Mouse (Mus musculus): ENCODE data around the gene Cars2. TPM values are rescaled to one million over a fixed set of nuclear protein-coding genes. Genes with fewer than 3 reads are reported as not detected.
"Not testable (repeated sequence)": the region's sequence is repeated elsewhere in the genome, so short reads cannot be mapped to it uniquely, and the experiment has no call there.

Cars2 gene
- polyA plus RNA-seq, 1 experiment from 2014 or later = 23.8 TPM

DNA sequence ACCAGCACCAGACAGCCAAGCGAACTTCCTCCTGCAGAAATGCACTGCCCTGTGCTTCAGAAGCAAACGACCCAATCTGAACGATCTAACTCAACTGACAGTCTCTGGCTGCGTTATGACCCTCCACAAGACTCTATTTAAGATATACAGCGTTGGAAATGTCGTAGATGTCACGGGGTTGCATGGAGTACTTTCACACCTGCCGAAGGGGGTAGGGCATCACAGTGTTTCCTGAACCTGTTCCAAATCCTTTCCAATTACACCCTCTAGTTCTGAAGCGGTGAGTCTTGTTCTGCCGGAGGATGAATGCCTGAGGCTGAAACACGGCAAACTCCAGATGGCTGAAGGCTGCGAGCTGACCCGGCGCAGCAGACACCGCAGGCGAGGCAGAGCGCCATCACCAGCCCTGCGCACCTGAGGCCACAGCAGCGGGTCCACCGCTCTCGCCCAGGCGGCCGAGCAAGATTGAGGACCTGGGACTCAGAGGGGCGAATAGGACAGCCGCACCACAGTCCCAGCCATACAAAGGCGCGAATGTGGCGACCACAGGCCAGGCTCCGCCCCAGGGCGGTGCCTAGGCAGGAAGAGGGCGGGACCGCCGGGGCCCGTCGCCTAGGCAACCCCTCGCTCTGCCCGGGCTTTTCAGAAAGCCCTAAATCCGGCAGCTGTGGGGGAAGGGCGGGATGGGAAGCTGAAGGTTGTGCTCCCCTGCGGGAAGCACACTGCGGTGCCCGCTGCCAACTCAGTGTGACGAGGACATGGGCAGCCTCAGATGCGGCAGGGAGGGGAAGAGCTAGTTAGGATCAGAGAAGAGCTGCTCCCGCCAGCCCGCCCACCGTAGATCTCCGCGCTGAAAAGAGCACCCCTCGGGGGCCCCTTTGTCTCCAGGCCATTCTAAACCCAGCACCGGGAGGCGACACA is 4.5 kb upstream of the Cars2 start, which contains the start of gene Ing1:
TSS of gene Ing1 (plus strand) at position 773 of the 921 bp plus-strand sequence.
- H3K27me3 ChIP-seq = peaks cover 3% of the 10 kb centered on the region; the same call in 1 of the 2 replicates
- H3K9ac ChIP-seq (replicated peaks) = peak within 1 kb of the TSS; percentile 93
- peaks cover 35% of the 10 kb centered on the region for H3K4me1 ChIP-seq (replicated peaks)
- whole genome bisulfite sequencing = under 1% methylated on average over 52 of the region's 52 CpGs
- peak within 1 kb of the TSS; percentile 78 for H3K4me2 ChIP-seq (replicated peaks)
- peak within 1 kb of the TSS; percentile 100 for H3K27ac ChIP-seq
- no peaks in the 10 kb centered on the region for H3K36me3 ChIP-seq
- H3K4me3 ChIP-seq (replicated peaks) = peak within 1 kb of the TSS; percentile 89
- no peaks in the 10 kb centered on the region for H3K9me3 ChIP-seq
- ATAC-seq = peak; percentile 84

DNA sequence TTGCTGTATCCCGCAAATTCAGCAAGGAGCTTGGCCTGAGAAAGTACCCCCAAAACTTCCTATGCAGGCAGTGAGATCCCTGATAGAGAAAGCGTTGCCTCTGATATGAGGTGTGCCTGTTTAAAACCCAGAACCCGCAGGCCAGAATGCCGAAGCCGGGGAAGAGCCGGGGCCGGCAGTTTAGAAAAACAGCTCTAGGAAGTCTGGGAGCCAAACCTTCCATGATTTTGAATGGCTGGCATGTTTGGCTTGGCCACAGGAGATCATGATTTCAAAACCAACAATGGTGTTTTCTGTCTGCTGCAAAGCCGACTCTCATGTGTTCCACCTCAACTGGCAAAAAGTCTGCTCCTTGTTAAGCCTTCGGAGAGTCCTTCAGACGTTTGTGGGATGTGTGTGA is 1.8 kb upstream of the Cars2 start:
- Histone ChIP-seq H3K9me3 (no peaks in the 10 kb centered on the region), H3K9ac (replicated peaks) (no peak overlapping the region), H3K4me2 (replicated peaks) (no peak overlapping the region), H3K27me3 (peaks cover 3% of the 10 kb centered on the region; the same call in 1 of the 2 replicates), H3K4me1 (replicated peaks) (peaks cover 27% of the 10 kb centered on the region), H3K4me3 (replicated peaks) (no peak overlapping the region), H3K27ac (no peak overlapping the region), H3K36me3 (0 out of 2 replicates have a peak, but pooled peaks cover under 1% of the 10 kb centered on the region)
- ATAC-seq = no peak
- WGBS = 87% methylated on average over 10 of the region's 10 CpGs

DNA sequence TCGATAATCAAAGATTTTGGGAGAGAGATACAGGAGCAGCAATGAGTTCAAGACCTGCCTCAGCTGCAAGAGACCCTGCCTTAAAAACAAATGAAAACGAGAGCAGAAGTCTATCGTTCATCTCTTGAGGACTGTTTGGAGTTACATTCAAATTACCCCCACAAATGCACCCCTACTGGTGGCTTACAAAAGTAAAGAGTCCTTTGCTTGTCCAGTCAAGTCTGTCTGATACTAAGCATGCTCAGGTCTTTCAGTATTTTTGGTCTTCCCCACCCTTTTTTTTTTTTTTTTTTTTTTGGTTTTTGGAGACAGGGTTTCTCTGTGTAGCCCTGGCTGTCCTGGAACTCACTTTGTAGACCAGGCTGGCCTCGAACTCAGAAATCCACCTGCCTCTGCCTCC is 914 bp upstream of the Cars2 start:
- H3K4me2 ChIP-seq (replicated peaks); H3K27me3 ChIP-seq; H3K36me3 ChIP-seq; H3K27ac ChIP-seq; H3K4me3 ChIP-seq (replicated peaks); H3K9ac ChIP-seq (replicated peaks); H3K9me3 ChIP-seq; ATAC-seq: not testable (repeated sequence)
- H3K4me1 ChIP-seq (replicated peaks) = peaks cover 31% of the 10 kb centered on the region
- 84% methylated on average over 4 of the region's 4 CpGs for WGBS

DNA sequence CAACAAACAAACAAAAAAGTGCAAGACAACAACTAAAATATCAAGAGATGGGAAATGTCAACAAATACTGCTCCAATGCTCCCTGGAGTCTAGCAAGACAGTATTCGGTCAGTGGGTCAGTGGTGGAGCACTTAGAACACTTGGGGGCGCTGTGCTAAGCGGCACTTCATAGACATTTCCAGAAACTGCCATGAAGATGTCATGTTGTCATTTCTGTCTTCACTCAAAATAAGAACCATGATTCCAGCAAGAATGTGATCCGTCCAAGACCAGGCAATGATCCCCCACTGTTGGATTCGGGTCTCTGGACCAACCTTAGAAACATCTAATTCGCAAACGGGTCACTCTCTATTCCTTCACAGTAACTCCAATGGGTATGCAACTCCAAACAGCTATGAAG is 877 bp downstream of the Cars2 start:
- peak overlapping the region; percentile 86 for H3K4me3 ChIP-seq (replicated peaks)
- H3K4me2 ChIP-seq (replicated peaks) = peak overlapping the region; percentile 82
- peaks cover 12% of the 10 kb centered on the region; the same call in 1 of the 2 replicates for H3K36me3 ChIP-seq
- peak overlapping the region; percentile 93; the same call in 1 of the 2 replicates for H3K9ac ChIP-seq (replicated peaks)
- H3K4me1 ChIP-seq (replicated peaks) = peaks cover 30% of the 10 kb centered on the region
- no peak overlapping the region for H3K27ac ChIP-seq
- H3K27me3 ChIP-seq = peaks cover 3% of the 10 kb centered on the region; the same call in 1 of the 2 replicates
- ATAC-seq = no peak
- WGBS = 22% methylated on average over 7 of the region's 7 CpGs
- no peaks in the 10 kb centered on the region for H3K9me3 ChIP-seq

DNA sequence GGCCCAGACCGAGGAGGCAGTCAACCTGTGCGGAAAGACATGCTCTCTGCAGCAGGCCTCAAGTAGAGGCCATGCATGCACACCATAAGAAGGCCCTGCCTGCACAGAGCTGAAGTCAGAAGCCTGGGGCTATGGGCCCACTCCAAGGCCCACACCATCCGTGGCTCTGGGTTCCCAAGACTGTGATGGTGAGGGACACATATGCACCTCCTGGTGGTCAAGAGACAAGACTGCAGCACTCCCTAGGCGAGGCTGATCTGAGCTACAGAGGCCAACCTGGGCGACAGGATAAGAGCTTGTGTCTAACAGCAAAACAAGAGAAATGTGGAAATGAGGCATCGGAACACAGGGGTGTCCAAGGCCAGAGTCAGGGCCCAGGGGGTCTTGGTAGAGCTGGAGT is 3.5 kb downstream of the Cars2 start:
- no peak for ATAC-seq

DNA sequence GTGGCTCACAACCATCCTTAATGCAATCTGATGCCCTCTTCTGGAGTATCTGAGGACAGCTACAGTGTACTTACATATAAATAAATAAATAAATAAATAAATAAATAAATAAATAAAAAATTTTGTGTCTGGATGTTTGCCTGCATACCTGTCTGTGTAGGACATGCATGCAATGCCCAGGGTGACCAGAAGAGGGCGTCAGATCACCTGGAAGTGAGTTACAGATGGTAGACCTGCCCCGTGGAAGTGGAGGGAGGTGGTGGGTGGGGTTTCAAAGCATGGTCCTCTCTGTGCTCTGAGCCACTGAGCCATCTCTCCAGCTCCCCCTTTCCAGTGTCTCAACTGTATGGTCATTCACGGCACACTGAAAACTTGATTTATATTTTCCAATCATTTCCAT is 6.2 kb downstream of the Cars2 start:
- Histone ChIP-seq H3K27ac (no peak overlapping the region), H3K27me3 (no peaks in the 10 kb centered on the region), H3K4me2 (replicated peaks) (no peak overlapping the region), H3K9me3 (no peaks in the 10 kb centered on the region), H3K4me1 (replicated peaks) (0 out of 2 replicates have a peak, but pooled peaks cover 4% of the 10 kb centered on the region), H3K36me3 (peaks cover 44% of the 10 kb centered on the region), H3K4me3 (replicated peaks) (no peak overlapping the region), H3K9ac (replicated peaks) (no peak overlapping the region)
- 48% methylated on average over 3 of the region's 3 CpGs for WGBS
- ATAC-seq = no peak

More for the DNA sequence above, 3.5 kb downstream of the Cars2 start:
- H3K27me3 ChIP-seq = peaks cover under 1% of the 10 kb centered on the region; the same call in 1 of the 2 replicates
- H3K36me3 ChIP-seq = peaks cover 18% of the 10 kb centered on the region
- H3K9me3 ChIP-seq = no peaks in the 10 kb centered on the region
- no peak overlapping the region for H3K4me3 ChIP-seq (replicated peaks)
- 69% methylated on average over 6 of the region's 6 CpGs for WGBS
- H3K4me1 ChIP-seq (replicated peaks) = peaks cover 18% of the 10 kb centered on the region
- H3K4me2 ChIP-seq (replicated peaks) = no peak overlapping the region
- H3K27ac ChIP-seq = no peak overlapping the region
- H3K9ac ChIP-seq (replicated peaks) = no peak overlapping the region

DNA sequence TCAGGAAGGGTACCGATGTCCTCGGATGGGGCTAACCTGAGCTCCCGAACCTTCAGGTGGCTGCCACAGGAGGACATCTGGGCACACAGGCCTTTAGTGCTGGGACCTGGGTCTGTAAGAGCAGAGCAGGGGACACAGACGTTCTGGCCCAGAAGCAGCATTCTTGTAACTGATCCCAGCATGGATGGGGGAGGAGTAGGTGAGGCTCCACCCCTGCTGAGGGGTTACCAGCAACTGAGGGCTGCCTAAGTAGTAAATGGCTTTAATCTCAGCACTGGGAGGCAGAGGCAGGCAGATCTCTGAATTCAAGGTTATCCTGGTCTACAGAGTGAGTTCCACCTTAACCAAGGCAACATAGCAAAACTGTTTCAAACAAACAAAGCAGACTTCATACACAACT is 7.7 kb downstream of the Cars2 start:
- H3K9ac ChIP-seq (replicated peaks) = no peak overlapping the region
- 90% methylated on average over 4 of the region's 4 CpGs for WGBS
- H3K36me3 ChIP-seq = peaks cover 50% of the 10 kb centered on the region
- no peak for ATAC-seq
- H3K4me2 ChIP-seq (replicated peaks) = no peak overlapping the region
- no peak overlapping the region for H3K4me3 ChIP-seq (replicated peaks)
- 0 out of 2 replicates have a peak, but pooled peaks cover 4% of the 10 kb centered on the region for H3K4me1 ChIP-seq (replicated peaks)
- no peak overlapping the region for H3K27ac ChIP-seq
- H3K9me3 ChIP-seq = no peaks in the 10 kb centered on the region
- H3K27me3 ChIP-seq = no peaks in the 10 kb centered on the region

DNA sequence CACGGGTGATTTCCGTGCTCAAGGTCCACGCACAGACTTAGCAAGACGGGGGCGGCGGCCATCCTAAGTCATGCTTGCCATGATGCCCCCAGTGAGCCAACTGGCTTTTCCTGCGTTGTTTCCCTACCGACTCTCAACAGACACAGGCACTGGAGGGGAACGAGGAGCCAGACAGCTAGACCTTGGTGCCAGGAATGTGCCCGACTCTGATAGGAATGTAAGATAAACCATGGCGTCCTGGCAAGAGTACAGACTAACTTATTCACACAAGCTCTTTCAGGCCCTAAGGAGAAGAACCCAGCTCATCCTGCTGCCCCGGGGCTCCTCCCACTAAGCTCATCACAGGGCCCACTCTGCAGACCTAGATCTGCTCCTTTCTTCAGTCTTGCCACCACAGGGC is 8.6 kb downstream of the Cars2 start:
- WGBS = 94% methylated on average over 12 of the region's 12 CpGs
- H3K36me3 ChIP-seq = peaks cover 48% of the 10 kb centered on the region
- no peaks in the 10 kb centered on the region for H3K9me3 ChIP-seq

DNA sequence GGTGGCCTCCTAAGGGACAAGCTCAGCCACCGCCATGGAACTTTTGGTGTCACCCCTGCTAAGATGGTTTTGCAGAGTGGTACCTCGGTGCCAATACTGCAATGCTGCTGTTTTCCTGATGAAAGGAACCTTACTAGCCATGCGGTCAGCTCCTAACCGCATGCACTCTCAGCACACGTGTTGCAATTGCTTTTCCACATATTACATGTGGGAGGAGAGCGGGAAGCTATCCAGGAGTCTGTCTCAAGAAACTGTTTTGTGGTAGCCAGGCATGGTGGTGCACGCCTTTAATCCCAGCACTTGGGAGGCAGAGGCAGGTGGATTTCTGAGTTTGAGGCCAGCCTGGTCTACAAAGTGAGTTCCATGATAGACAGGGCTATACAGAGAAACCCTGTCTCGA is 10.4 kb downstream of the Cars2 start:
- H3K4me1 ChIP-seq (replicated peaks) = peaks cover 3% of the 10 kb centered on the region; the same call in 1 of the 2 replicates
- no peak overlapping the region for H3K4me2 ChIP-seq (replicated peaks)
- H3K36me3 ChIP-seq = peaks cover 48% of the 10 kb centered on the region
- no peaks in the 10 kb centered on the region for H3K27me3 ChIP-seq
- H3K9me3 ChIP-seq = no peaks in the 10 kb centered on the region
- no peak overlapping the region for H3K4me3 ChIP-seq (replicated peaks)
- no peak for ATAC-seq
- no peak overlapping the region for H3K27ac ChIP-seq
- no peak overlapping the region for H3K9ac ChIP-seq (replicated peaks)
- 93% methylated on average over 8 of the region's 8 CpGs for WGBS

More for the DNA sequence above, 8.6 kb downstream of the Cars2 start:
- H3K9ac ChIP-seq (replicated peaks) = no peak overlapping the region
- no peak overlapping the region for H3K4me3 ChIP-seq (replicated peaks)
- no peaks in the 10 kb centered on the region for H3K27me3 ChIP-seq
- ATAC-seq = no peak
- H3K4me2 ChIP-seq (replicated peaks) = no peak overlapping the region
- 0 out of 2 replicates have a peak, but pooled peaks cover 1% of the 10 kb centered on the region for H3K4me1 ChIP-seq (replicated peaks)
- no peak overlapping the region for H3K27ac ChIP-seq

DNA sequence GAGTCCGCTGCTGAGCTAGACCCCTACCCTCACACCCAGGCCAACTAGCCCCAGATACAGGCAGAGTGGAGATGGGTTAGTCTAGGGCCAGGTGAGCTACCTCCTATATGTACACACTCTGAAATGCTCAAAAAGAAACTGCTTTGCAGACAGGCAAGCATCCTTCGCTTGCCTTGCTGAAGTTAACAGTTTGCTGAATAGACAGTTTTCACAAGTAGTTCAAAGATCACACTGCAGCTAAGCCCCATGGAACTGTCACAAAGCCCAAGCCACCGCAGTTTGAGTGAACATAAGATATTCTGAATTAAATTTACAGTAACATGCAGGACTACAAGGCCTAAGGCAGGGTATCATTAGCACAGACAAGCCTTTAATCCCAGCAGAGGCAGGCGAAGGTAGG is 11.5 kb downstream of the Cars2 start:
- Histone ChIP-seq H3K27me3 (no peaks in the 10 kb centered on the region), H3K9ac (replicated peaks) (no peak overlapping the region), H3K27ac (no peak overlapping the region), H3K4me1 (replicated peaks) (peaks cover 14% of the 10 kb centered on the region), H3K4me3 (replicated peaks) (no peak overlapping the region), H3K36me3 (peaks cover 46% of the 10 kb centered on the region), H3K9me3 (no peaks in the 10 kb centered on the region), H3K4me2 (replicated peaks) (no peak overlapping the region)
- 93% methylated on average over 4 of the region's 4 CpGs for WGBS
- ATAC-seq = no peak

DNA sequence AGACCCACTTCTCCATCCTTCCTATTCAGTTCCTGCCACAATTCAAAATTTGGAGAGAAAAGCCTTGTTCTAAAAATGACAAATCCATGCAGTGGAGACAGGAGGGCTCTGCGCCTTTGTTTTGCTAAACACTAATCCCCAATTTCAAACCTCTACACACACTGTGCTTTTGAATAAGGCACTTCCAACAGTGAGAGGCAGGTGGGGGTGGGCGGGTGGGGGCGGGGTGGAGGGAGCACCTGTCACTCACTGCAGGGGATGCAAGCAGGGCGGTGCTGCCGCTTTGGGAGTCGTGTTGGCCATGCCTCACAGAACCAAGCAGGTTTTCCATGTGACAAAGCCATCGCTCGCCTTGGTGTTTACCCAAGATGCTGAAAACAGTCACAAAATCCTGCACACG is 16.1 kb downstream of the Cars2 start:
- no peak overlapping the region for H3K27ac ChIP-seq
- no peaks in the 10 kb centered on the region for H3K27me3 ChIP-seq
- no peak for ATAC-seq

DNA sequence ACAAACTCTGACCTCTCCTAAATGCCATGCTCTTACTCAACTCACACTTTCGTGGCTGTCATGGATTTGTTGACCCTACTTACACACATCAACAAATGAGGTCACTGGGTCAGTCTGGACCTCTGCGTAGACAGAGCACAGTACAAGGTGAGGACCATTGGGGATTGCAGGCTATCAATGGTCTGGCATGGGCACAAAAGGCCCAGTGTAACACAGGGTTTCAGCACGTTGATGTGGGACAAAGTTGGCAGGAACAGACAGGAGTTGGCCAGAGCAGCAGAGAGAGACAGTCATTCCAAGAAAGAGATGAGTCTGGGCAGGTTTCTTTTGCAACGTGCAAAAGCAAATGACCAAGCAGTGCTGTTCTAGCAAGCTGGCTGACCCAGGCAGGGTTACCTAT is 19.7 kb downstream of the Cars2 start:
- ATAC-seq = no peak
- H3K27ac ChIP-seq = no peak overlapping the region
- H3K4me1 ChIP-seq (replicated peaks) = peaks cover 15% of the 10 kb centered on the region
- WGBS = 71% methylated on average over 4 of the region's 4 CpGs
- no peak overlapping the region for H3K4me3 ChIP-seq (replicated peaks)
- no peaks in the 10 kb centered on the region for H3K9me3 ChIP-seq
- H3K27me3 ChIP-seq = no peaks in the 10 kb centered on the region
- H3K4me2 ChIP-seq (replicated peaks) = no peak overlapping the region
- no peak overlapping the region for H3K9ac ChIP-seq (replicated peaks)
- H3K36me3 ChIP-seq = peaks cover 49% of the 10 kb centered on the region

More for the DNA sequence above, 16.1 kb downstream of the Cars2 start:
- Histone ChIP-seq H3K4me1 (replicated peaks) (peaks cover 15% of the 10 kb centered on the region), H3K9me3 (no peaks in the 10 kb centered on the region), H3K9ac (replicated peaks) (no peak overlapping the region), H3K4me3 (replicated peaks) (no peak overlapping the region), H3K36me3 (peaks cover 40% of the 10 kb centered on the region), H3K4me2 (replicated peaks) (no peak overlapping the region)
- 11% methylated on average over 9 of the region's 9 CpGs for WGBS

Measured in midbrain, embryonic 13.5 days (tissue).